Comparison of ENCODE assay signal across 8 mouse cellular contexts in the genomic region with DNA sequence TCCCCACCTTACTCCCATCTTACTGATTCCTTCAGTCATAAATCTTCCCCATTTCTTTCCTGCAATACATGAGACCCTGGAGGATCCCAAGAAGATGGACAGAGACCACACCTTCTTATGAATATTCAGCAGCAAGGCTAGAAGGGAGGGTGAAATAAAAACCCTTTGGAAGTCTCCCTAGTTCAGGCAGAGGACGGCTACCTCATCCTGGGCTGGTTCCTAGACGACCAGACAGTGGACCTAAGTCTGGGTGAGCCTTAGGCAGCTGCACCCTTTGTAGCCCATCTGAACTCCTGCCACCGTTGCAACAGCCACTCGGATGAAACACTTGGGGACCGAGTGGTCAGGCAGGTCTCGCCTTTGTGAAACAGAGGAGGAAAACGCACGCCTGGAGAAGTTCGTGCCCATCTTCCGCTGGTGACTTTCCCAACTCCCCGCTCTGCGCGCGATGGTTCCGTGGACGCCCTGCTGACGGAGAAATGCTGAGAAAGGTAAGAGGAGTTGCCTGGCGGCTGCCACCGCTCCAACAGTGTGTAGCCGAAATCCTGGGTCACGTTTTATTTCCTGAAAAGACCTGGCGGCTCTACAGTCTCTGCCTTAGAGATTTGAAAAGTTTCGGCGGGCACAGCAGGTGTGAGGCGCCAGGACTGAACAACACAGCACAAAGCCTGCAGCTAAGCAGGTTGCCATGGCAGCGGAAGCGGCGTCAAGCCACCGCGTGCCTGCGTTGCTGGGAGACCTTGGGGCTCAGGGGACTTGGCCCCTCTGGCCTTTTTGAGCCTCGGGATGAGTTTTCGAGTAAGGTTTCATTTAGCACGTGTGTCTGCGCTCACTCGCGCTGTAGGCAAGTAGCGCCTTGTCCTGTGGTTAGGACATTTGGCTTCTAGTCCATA.
DNase-seq lines count a peak whose midpoint lies in the region; ATAC-seq and TF ChIP-seq lines count a peak whose summit lies in the region.

No protein-coding gene starts in this region.

- peaks cover 29% of the 10 kb centered on the region for H3K27me3 ChIP-seq in E14TG2a.4 (ENCODE audit: insufficient read depth, low read length)
- H3K27me3 ChIP-seq in forebrain, embryonic 10.5 days (ENCODE audit: poor library complexity, severe bottlenecking) = peaks cover 25% of the 10 kb centered on the region
- peaks cover 7% of the 10 kb centered on the region; the same call in 1 of the 2 replicates for H3K27me3 ChIP-seq in hindbrain, embryonic 13.5 days
- H3K27me3 ChIP-seq in lung, postnatal 0 days (replicated peaks; ENCODE audit: insufficient read depth, low read length) = 0 out of 2 replicates have a peak, but pooled peaks cover 6% of the 10 kb centered on the region

- TF ChIP-seq CTCF in E14TG2a.4 (conservative IDR thresholded peaks at IDR 0.05; ENCODE audit: low read length) = no peak
- no peak for TF ChIP-seq CTCF in bone marrow, adult 2 months (IDR thresholded peaks at IDR 0.05; ENCODE audit: control insufficient read depth, insufficient read depth, low read length)
- TF ChIP-seq CTCF in lung, postnatal 0 days (IDR thresholded peaks at IDR 0.05) = no peak

- no peak for TF ChIP-seq EP300 in lung, postnatal 0 days (IDR thresholded peaks at IDR 0.05)

- peak; percentile 92 for DNase-seq in forebrain, embryonic 10.5 days (ENCODE audit: extremely low spot score, low spot score)
- DNase-seq in layer of hippocampus, postnatal 25 days (ENCODE audit: extremely low spot score in 1 of 2, low spot score in 1 of 2) = peak; percentile 37 to 57
- DNase-seq in lung, postnatal 0 days (ENCODE audit: low spot score) = peak; percentile 51
- peak; percentile 59 for DNase-seq in ovary, postnatal 36 days (ENCODE audit: low spot score)
- peak; percentile 64 to 79 for DNase-seq in thymus, postnatal 36 days

- WGBS in bone marrow, adult 2 months = 2% methylated on average over 38 of the region's 38 CpGs
- WGBS in forebrain, embryonic 10.5 days = under 1% methylated on average over 38 of the region's 38 CpGs
- under 1% methylated on average over 38 of the region's 38 CpGs for WGBS in hindbrain, embryonic 13.5 days
- WGBS in lung, postnatal 0 days = under 1% methylated on average over 38 of the region's 38 CpGs

- no peak overlapping the region for H3K27ac ChIP-seq in bone marrow, adult 2 months (ENCODE audit: control insufficient read depth, insufficient read depth, low read depth, low read length, poor library complexity)
- peak overlapping the region; percentile 92 for H3K27ac ChIP-seq in forebrain, embryonic 10.5 days
- peak overlapping the region; percentile 36; the same call in 1 of the 2 replicates for H3K27ac ChIP-seq in hindbrain, embryonic 13.5 days
- H3K27ac ChIP-seq in lung, postnatal 0 days (ENCODE audit: low read length) = no peak overlapping the region

- H3K4me1 ChIP-seq in E14TG2a.4 (replicated peaks; ENCODE audit: low read depth, low read length) = peaks cover 41% of the 10 kb centered on the region
- no peaks in the 10 kb centered on the region; the same call in 1 of the 2 replicates for H3K4me1 ChIP-seq in bone marrow, adult 2 months (ENCODE audit: control insufficient read depth, insufficient read depth, low read length)
- peaks cover 39% of the 10 kb centered on the region for H3K4me1 ChIP-seq in forebrain, embryonic 10.5 days
- H3K4me1 ChIP-seq in hindbrain, embryonic 13.5 days (replicated peaks) = peaks cover 22% of the 10 kb centered on the region
- H3K4me1 ChIP-seq in lung, postnatal 0 days (ENCODE audit: insufficient read depth, low read depth, low read length) = peaks cover 8% of the 10 kb centered on the region; the same call in 1 of the 2 replicates

- H3K9ac ChIP-seq in hindbrain, embryonic 13.5 days = peak overlapping the region; percentile 49; the same call in 1 of the 2 replicates
- H3K9ac ChIP-seq in lung, postnatal 0 days (replicated peaks; ENCODE audit: low read depth) = no peak overlapping the region

- no peaks in the 10 kb centered on the region for H3K9me3 ChIP-seq in E14TG2a.4 (ENCODE audit: low read length)
- H3K9me3 ChIP-seq in forebrain, embryonic 10.5 days = 0 out of 2 replicates have a peak, but pooled peaks cover 4% of the 10 kb centered on the region
- H3K9me3 ChIP-seq in hindbrain, embryonic 13.5 days = no peaks in the 10 kb centered on the region
- no peaks in the 10 kb centered on the region for H3K9me3 ChIP-seq in lung, postnatal 0 days (ENCODE audit: low read length)

- peak; percentile 16; the same call in 1 of the 2 replicates for TF ChIP-seq POLR2A in bone marrow, adult 2 months (IDR thresholded peaks at IDR 0.05; ENCODE audit: borderline replicate concordance, control insufficient read depth, low read depth, low read length)

- peak overlapping the region; percentile 77 for H3K4me3 ChIP-seq in E14TG2a.4 (replicated peaks; ENCODE audit: low read length)
- peak overlapping the region; percentile 40 for H3K4me3 ChIP-seq in bone marrow, adult 2 months (replicated peaks; ENCODE audit: control insufficient read depth, low read depth, low read length)
- peak overlapping the region; percentile 63 for H3K4me3 ChIP-seq in forebrain, embryonic 10.5 days
- peak overlapping the region; percentile 41 for H3K4me3 ChIP-seq in hindbrain, embryonic 13.5 days
- H3K4me3 ChIP-seq in lung, postnatal 0 days (ENCODE audit: low read depth, low read length) = peak overlapping the region; percentile 32

- no peaks in the 10 kb centered on the region for H3K36me3 ChIP-seq in E14TG2a.4 (ENCODE audit: insufficient read depth, low read length)
- H3K36me3 ChIP-seq in forebrain, embryonic 10.5 days (replicated peaks) = 0 out of 2 replicates have a peak, but pooled peaks cover 5% of the 10 kb centered on the region
- no peaks in the 10 kb centered on the region for H3K36me3 ChIP-seq in hindbrain, embryonic 13.5 days
- H3K36me3 ChIP-seq in lung, postnatal 0 days (ENCODE audit: insufficient read depth, low read length) = no peaks in the 10 kb centered on the region

- peak overlapping the region; percentile 76 for H3K4me2 ChIP-seq in hindbrain, embryonic 13.5 days
- H3K4me2 ChIP-seq in lung, postnatal 0 days (replicated peaks; ENCODE audit: low read depth, low read length) = peak overlapping the region; percentile 55

- ATAC-seq in hindbrain, embryonic 13.5 days (ENCODE audit: low FRiP score) = peak; percentile 96
- ATAC-seq in lung, postnatal 0 days = peak; percentile 84

Comparison
In these comparisons a context has a peak if more than half of its experiments do, and no peak if none do; other contexts are left out.
1. H3K27ac ChIP-seq: peak in forebrain, embryonic 10.5 days (single experiment) and hindbrain, embryonic 13.5 days (single experiment); none in bone marrow, adult 2 months (single experiment) and lung, postnatal 0 days (single experiment).
2. Peak in every context shown above with its lines, with median percentiles within 50 percentile points of each other: H3K4me3 ChIP-seq and DNase-seq.